Mouse (Mus musculus): ENCODE results near the gene Heg1.

Heg1 gene

DNA sequence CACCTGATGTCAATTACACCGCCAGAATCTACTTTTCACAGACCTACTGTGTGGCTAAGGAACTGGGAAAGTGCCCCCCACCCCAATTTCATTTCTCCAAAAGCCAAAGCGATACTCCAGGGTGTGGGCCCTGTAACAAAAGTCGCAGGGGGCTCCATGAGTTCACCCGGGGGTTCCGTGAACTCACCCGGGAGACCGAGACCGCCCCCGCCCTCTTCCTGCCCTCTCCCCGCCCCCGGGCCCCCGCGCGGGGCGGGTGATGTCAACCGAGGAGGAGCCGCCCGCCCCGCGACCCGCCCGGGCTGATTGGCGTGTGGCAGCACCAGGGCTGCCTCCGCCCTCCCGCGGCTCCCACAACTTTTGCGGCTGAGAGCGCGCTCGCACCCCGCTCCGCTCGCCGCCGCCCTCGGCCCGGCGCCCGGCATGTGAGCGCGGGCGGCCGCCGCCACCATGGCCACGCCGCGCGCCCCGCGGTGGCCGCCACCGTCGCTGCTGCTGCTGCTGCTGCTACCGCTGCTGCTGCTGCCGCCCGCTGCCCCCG lies at the start of gene Heg1:
Gene Heg1 (plus strand): TSS at position 209 of the 541 bp plus-strand sequence.
- DNase-seq = peak; percentile 74

DNA sequence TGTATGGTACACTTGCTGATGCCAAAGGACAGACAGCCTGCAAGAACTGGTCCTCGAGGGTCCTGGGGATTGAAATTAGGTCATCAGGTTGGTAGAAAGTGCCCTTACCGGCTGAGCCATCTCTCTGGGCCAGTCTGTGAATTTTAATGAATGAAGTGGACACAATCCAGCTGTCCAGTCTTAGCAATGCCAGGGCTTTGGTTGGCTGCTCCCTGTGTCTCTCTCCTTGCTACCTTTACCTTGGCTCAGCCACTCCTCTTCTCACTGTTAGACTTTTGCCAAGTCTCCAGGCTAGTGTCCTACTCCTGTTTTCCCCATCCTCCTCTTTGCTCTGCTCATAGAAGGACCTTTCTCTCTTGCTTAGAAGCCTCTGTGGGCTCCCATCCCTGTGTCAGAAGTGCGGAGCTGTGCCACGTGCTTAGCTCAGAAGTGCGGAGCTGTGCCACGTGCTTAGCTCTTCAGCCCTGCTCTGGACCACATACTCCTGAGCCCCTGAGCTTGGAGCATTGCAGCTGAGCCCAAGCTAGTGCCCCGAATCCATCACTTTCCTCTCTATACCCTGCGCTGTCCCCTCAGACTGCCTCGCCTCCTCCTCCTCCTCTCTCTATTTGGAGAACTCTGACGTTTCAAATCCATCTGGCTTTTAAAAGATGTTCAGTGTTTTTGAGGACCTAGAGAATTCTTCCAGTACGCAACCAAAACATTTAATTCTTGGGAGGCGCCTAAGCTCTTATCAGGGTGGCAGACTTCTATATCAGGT lies 48.2 kb upstream of the Heg1 start:
- no peak for DNase-seq

DNA sequence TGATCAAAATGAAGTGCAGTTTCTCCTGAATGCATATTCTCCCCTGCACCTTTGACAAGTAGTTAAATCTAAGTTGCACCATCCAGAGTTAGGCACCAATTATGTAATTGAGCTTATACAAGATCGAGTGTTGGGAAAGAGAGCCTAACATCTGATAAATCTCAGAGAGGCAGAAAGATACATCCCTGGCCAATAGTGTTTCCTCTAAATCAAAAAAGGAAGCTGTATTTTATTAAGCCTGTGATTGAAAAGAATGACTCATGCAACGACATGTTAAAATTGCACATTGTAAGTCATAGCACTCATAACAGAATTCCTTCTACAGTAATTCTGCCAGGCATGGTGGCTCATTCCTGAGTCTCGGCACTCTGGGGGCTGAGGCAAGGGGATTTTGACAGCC lies 42.4 kb upstream of the Heg1 start:
- DNase-seq = no peak

DNA sequence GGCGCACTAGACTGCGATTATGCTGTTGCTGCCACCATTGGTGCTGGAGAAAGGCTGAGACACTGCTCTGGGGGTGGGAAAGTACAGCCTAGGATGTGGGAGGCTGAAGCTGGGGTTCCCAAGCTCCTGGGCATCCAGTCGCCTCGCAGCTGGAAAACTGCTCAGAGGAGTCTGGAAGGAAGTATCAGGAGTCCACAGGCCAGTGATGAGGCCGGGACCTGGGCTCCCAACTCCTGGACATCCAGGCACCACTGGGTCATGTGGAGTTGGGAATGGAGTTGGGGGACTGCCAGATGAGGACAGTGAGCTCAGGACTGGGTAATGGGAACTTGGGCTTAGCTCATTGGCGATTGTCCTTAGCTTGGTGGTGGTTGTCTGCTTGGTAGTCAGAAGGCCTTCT lies 31.1 kb upstream of the Heg1 start:
- DNase-seq = no peak

DNA sequence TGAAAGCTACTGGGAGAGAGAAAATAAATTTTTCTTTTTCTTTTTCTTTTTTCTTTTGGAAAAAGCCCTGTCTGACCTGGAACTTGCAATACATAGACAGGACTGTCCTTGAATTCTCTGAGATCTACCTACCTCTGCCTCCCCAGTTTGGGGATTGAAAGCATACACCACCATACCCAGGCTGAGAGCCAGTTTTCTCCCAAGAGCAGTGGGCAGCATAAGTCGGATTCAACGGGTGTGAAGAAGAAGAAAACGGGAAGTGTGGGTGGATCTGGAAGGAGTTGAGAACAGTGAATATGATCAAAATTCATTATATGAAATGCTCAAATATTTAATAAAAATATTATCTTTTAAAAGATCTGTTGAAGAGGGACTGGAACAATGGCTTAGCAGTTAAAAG lies 28.7 kb upstream of the Heg1 start:
- DNase-seq = no peak

DNA sequence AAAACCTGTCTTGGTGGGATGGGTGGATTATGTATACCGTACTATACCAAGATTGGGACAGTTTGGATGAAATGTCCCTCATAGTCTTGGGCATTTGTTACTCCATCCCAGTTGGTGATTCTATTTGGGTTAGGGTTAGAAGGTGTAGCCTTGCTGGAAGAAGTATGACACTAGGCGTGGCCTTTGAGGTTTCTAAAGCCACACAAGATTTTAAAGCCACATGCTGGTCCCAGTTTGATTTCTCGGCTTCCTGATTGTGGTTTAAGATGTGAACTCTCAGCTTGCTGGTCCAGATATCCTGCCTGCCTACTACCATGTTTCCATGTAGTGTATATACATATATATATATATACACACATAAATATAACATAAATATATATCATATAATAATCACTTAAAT lies 27.0 kb upstream of the Heg1 start:
- no peak for DNase-seq

DNA sequence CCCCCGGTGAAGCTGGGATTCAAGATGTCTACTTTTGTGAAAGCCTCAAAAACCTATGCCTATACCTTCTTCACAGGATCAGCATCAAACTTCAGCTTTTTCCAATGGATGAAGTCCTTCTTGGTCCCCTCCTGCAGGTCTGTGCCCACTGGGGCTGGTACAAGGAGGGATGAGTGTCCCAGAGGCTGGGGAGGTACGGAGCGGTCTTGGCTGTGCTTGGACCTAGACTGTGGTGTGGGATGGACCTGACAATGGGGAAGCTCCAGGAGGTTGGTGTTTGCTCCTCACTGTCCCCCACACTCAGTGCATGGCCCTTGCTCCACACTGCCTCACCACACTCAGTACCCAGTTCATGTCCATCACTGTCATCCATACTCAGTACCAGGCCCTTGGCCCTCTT lies 26.0 kb upstream of the Heg1 start:
- no peak for DNase-seq

DNA sequence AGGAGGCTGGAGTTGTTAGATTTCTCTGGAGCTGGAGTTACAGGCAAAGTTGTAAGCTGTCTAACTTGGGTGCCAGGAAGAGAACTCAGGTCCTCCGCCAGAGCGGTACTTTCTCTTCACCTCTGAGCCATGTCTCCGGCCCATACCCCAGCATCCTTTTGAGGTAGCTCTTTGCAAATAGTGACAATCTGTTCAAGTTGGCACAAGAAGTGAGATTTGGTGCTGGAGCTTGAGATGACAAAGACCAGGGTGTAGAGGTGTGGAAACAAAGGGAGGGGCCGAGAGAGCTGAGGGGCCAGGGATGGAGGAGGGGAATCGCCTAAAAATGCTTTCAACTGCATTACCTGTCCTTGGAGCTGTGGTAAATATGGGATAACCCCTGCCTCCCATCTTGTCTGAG lies 24.6 kb upstream of the Heg1 start:
- peak; percentile 66 for DNase-seq

DNA sequence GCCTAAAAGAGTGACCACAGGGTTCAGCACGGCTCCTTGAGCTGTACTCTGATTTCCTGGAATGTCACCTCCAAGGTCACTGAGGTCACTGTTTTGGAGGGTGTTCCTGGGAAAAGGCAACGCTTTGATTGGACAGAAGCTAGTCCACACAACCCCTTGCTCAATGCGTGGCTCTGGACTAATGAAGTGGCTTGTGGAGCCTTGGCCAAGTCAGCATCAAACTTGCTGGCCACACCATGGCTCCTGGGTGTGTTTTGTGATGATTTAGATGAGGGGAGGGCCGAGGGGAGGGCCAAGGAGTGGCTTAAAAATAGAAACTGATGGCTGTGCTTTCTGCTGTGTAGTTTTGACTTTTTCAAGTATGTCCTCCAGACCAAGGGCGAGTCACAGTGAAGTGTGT lies 24.0 kb upstream of the Heg1 start:
- no peak for DNase-seq

DNA sequence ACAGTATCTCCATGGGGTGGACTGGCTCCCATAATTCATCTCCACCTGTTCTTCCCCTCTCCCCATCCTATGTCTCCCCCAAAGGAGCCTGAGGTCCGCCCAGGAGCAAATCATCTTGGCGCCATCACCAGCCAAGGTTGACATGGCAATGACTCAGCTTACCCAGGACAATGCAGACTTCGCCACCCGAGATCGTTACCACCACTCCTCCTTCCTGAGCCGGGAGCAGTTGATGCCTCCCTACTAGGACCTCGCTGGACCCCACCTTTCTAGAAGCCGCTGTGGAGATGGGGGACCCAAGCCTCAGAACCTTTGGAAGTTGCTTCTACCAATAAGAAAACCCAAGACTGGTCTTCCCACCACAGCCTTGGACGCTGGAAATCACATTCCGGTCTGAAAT lies 21.3 kb upstream of the Heg1 start:
- DNase-seq = no peak

DNA sequence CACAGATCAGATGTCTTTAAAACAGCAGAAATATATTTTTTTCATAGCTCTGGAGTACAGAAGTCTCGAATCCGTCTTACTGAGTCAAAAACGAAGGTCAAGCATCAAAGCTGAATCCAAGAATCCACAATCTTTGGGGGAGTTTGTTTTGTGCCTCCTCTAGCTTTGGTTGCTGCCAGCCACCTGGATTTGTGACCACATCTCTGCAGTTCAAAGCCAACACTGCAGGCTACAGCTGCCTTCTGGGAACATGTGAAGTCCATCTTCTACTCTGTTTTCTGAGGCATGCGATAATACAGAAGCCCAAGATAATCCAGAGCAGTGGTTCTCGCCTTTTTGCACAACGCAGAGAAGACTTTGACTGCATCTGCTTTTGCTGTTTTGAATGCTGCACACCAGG lies 17.9 kb upstream of the Heg1 start:
- no peak for DNase-seq

DNA sequence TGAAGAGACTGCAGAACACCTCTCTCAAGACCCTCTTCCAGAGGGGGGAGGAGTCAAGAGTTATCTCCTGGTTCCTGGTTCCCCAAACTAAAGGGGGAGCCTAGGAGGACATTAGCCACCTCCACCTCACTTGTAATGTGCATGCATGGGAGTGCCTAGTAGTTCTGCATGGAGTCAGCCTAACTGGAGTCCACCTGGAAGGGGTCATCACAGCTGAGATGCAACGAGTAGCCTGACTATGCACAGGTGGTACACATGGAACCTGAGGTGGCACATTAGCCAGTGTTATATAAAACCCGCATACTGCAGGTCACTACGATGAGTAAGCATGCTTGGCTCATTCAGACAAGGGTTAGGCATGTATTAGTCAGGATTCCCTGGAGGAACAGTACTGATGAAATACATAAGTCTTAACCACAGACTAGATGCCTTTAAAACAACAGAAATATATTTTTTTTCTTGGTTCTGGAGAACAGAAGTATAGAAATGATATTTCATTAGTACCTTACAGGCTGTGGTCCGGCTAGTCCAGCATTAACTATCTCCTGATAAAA lies 17.1 kb upstream of the Heg1 start:
- DNase-seq = no peak

DNA sequence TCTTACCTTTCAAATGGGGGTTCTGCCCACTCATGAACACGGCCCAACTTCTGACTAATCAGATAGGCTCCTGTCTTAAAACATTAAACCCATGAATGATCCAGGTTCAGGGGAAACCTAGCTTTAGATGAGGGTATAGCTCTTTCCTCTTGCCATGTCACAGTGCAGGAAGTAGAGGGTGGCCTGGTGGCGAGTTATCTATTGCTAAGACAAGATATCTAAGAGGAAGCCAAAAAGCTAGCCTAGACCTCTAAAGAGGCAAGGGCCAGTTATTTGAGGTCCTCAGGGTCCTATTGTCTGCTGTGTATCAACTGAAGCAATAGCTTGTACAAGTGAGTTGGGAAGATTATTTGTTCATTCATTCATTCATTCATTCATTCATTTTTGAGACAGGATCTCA lies 15.7 kb upstream of the Heg1 start:
- DNase-seq = no peak

DNA sequence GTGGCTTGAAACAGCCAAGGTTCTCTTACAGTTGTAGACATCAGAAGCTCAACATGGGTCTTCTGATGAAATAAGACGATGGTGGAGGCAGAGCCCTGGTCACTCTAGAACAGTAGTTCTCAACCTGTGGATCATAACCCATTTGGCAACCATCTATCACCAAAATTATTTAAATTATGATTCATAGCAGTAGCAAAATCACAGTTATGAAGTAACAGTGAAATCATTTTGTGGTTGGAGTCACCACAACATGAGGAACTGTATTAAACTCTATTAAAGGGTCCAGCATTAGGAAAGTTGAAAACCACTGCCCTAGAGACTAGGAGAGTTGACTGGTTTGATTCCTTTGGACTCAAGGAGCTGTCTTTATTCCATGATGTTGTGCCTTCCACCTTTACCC lies 15.1 kb upstream of the Heg1 start:
- no peak for DNase-seq

DNA sequence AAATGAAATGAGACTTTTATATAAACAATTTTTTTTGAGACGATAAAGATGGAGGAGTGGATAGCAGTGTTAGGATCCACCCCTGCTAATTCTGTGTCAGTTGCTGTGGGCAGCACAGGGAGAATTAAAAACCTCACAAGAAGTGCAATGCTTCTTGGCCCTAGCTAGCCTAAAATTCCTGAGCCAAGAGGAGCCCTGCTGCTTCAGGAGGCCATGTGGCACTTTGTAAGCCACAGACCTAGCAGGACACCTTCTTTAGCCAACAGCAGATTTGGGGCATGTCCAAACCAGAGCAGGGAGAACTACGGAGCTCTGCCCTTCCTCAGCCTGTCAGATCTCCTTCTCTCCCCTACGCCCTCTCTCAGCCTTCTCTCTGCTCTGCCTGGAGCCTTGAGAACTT lies 13.8 kb upstream of the Heg1 start:
- peak; percentile 95 for DNase-seq

DNA sequence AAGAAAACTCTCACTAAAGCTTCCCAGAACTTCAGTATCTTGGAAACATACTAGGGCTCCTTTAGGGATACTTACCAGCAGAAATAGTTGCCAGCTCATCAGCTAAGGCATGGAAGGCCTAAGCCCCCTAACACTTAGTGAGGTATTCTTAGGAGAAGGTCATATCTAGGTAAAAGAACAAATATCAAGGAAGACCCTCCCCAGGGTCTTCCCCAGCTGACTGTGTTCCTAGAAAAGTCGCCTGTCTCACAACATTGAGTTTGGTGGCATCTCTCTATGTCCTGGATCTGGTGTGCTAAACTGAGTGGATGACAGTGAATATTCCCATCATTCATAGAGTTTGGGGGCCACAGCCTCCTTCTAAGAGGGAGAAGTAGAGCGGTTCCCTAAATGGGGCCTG lies 13.2 kb upstream of the Heg1 start:
- no peak for DNase-seq

DNA sequence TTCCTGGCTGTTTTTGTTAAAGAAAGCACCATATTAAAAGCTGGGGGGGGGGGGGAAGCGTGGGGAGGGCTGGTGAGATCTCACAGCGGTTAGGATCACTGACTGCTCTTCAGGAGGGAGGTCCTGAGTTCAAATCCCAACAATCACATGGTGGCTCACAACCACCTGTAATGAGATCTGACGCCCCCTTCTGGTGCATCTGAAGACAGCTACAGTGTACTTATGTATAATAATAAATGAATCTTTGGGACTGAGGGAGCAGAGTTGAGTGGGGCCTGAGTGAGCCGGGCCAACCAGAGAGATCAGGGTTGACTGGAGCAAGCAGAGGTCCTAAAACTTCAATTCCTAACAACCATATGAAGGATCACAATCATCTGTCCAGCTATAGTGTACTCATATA lies 12.0 kb upstream of the Heg1 start:
- DNase-seq = no peak

DNA sequence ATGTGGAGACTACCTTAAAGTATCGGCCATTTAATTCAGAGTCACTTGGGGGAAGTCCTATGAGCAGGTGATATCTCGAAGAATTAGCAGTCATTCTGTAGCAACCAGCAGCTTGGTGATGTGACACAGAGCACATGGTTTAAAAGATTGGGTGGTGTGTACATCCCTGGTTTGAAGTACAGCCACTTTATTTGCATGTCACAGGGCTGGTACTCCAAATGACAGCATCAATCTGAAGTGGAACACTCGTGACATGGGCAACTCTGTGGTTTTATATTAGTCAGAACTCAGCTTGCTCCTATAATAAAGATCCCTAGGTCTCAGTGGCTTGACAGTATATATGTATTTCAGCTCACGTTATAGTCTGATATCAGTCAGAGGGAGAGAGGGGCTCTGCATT lies 11.5 kb upstream of the Heg1 start:
- no peak for DNase-seq

DNA sequence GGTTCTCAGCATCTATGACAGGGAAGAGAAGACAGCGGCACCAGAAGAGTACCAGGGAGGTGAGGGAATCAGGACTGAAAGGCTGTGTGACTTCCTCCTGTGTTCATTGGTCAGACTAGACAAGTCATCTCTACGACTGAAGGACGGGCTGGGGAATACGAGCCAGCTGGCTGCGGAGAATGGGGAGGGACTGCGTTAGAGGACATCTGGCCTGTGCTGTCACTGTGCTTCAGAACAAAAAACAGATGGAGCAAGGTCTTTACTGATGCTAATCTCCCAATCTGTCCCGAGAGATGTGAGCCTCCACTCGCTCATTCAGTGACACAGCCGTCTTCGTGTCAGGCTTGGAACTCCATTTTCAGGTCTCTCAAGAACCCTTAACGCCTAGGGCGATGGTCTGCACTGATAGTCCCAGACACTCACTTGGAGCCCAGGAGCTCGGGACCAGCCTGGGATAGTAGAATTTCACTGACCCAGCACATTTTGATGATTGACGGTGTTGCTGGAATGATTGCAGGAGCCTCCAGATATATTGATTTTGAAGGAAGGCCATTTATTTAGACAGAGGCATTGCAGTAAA lies 10.6 kb upstream of the Heg1 start:
- DNase-seq = no peak

DNA sequence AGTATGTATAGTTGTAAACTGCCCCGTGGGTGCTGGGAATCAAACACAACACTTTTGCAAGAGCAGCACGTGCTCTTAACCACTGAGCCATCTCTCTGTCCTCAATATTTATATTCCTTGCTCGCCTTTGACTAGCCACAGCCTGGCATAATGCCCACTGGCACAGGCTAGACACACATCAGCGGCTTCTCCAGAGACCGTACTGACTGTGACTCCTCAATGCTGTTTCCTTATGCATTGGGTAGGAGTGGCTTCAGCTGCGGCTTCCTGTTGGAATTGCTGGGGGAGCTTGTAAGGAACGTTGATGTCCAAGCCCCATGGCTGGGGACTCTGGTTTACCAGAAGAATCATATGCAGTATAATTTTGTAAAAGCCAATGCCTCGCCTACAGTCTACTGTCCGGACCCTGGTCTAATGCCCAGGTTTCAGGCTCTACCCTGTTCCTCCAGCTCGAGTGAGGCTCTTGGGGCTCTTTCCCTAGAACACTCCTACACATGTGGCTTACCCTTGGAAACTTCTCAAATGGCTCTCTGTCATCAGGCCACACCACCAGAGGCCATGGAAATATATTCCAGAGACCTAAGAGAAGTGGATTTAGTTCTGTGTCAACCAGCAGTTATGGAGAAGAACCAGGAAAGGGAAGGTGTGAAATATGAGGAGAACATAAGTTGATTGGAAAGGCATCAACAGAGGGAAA lies 8.9 kb upstream of the Heg1 start:
- DNase-seq = no peak

DNA sequence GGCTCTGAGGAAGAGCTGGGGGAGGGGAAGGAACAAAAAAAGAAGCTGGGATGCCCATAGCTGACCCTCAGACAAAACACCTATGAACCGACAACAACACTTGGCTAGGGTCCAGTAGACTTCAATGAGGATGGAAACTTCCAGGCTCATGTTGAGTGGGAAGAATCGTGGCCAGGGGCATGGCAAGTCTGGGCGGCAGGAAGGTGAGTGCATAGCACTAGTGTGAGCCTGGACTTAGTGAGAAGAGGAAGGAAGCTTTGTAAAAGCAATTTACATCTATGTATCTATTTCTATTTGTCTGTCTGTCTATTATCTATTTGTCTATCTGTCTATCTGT lies 8.4 kb upstream of the Heg1 start:
- DNase-seq = no peak

DNA sequence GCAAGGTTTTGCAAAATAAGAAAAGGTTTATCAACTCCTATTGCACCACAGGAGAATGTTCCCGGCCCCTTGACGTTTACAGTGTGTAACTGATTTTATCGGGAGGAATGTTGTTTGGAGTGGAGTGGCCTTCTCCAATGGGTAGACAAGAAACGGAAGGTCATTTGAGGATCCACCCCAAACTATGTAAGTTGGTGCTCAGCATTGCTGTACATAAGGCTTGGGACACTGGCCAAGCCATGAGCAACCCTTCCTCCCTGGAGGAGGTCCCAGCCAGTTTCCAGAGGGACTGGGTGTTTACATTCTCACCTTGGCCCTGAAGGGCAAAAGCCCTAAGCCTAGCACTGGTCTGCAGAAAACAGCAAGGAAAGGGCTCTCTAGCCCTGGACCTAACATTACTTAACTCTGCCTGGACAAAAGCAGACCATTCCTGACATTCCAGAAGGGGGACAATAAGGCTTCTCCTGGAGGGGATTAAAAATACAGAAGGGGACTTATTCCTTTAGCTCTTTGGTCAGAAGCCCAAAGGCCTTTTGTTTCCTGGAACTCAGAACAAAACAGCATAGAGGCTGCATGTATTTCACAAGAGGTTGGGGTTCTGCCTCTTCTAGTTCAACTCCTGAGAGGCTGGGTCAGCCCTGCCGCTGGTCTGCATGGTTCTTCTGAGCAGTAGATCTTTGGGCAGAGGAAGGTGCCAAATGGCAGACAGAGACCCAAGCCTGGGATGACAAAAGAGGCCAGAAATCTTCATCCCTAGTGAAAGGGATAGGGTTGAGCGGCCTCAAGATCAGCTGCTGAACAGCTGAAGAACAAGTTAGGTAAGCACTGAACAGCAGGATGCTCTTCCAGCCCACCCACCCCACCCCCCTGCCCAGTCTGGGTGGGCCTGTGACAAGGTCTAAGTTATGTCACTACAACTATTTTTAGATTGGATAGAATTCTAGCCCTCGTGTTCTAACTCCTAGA lies 7.5 kb upstream of the Heg1 start:
- DNase-seq = no peak

DNA sequence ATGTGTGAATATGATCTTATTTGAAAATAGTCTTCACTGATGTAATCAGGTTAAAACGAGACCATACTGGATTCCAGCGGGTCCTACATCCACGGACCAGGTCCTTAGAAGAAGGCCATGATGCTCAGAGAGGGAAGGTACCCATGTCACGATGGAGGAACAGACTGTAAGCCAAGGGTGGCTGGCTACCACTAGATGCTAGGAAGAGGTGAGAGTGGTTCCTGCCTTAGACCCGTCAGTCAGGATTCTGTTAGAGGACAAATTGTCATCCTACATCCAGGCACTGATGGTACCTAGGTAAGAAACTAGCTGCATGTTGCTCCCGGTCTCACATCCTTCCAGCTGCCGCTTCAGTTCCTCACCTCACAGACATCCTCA lies 6.9 kb upstream of the Heg1 start:
- no peak for DNase-seq
